8 mouse cellular contexts compared by ENCODE assay signal in the genomic region with DNA sequence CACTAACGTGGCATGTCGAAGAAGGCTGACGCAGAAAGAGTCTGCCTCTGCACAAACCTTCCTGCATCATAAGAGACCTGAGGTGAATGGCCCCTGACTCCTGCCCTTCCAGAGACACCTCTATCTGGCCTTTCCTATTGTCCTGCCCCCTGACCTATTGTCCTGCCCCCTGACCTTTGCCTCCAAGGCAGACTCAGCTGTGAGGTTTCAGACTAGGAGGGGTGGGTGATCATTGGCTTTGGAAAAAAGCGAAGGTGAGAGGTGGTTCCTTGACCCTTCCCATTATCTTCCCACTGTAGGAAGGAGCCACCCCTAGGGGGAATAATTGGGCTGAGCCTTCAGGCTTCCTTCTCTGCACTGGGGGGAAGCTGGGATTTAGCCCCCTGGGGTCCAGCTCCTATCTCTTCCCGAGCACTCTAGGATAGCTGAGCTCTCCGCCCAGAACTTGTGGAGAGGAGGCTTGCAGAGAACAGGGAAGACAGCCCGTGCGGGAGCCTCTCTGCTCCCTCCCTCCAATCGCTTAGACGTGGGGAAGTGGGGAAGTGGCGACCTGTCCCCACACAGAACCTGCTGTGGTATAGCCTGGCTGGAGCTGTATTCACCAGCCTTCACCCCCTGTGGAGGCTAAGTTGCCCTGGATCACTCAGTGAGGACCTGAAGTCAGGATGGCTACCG. TPM values are rescaled to one million over a fixed set of nuclear protein-coding genes. Genes with fewer than 3 reads are reported as not detected.
DNase-seq lines count a peak whose midpoint lies in the region; ATAC-seq and TF ChIP-seq lines count a peak whose summit lies in the region.

No protein-coding gene starts in this region.

- H3K36me3 ChIP-seq in hindbrain, embryonic 14.5 days (replicated peaks; ENCODE audit: control insufficient read depth, insufficient read depth) = no peaks in the 10 kb centered on the region
- H3K36me3 ChIP-seq in midbrain, embryonic 14.5 days (ENCODE audit: control insufficient read depth, insufficient read depth, low read length) = no peaks in the 10 kb centered on the region

- no peaks in the 10 kb centered on the region for H3K9me3 ChIP-seq in hindbrain, embryonic 14.5 days (ENCODE audit: control insufficient read depth, low read length)
- no peaks in the 10 kb centered on the region for H3K9me3 ChIP-seq in midbrain, embryonic 14.5 days (ENCODE audit: control insufficient read depth, low read length)

- H3K9ac ChIP-seq in hindbrain, embryonic 14.5 days = peak overlapping the region; percentile 69
- peak overlapping the region; percentile 46; the same call in 1 of the 2 replicates for H3K9ac ChIP-seq in midbrain, embryonic 14.5 days (replicated peaks; ENCODE audit: low read length)

- no peak overlapping the region for H3K27ac ChIP-seq in cortical plate, adult 2 months (ENCODE audit: insufficient read depth, low read length)
- peak overlapping the region; percentile 90 for H3K27ac ChIP-seq in hindbrain, embryonic 14.5 days
- no peak overlapping the region for H3K27ac ChIP-seq in midbrain, embryonic 14.5 days (replicated peaks; ENCODE audit: low read depth, low read length)

- H3K27me3 ChIP-seq in hindbrain, embryonic 14.5 days (ENCODE audit: control insufficient read depth, insufficient read depth, low read length) = no peaks in the 10 kb centered on the region
- H3K27me3 ChIP-seq in midbrain, embryonic 14.5 days (ENCODE audit: control insufficient read depth, insufficient read depth, low read length) = peaks cover 18% of the 10 kb centered on the region

- no peak for TF ChIP-seq POLR2A in cortical plate, adult 2 months (IDR thresholded peaks at IDR 0.05; ENCODE audit: extremely low read depth, insufficient read depth, low read length)

- 5% methylated on average over 12 of the region's 12 CpGs for WGBS in hindbrain, embryonic 14.5 days
- 6% methylated on average over 12 of the region's 12 CpGs for WGBS in midbrain, embryonic 14.5 days

- DNase-seq in kidney, adult 9 months = peak; percentile 35
- DNase-seq in kidney, adult 8-10 months = no peak
- no peak for DNase-seq in hindbrain, embryonic 14.5 days (ENCODE audit: low spot score)
- DNase-seq in midbrain, embryonic 14.5 days = peak; percentile 15
- DNase-seq in MN1 (ENCODE audit: low spot score) = no peak
- no peak for DNase-seq in urinary bladder, postnatal 36 days (ENCODE audit: low spot score in 2 of 2)
- no peak for DNase-seq in right cerebral cortex, postnatal 36 days (ENCODE audit: low spot score in 2 of 2)

- peaks cover 16% of the 10 kb centered on the region for H3K4me1 ChIP-seq in cortical plate, adult 2 months (ENCODE audit: control insufficient read depth, insufficient read depth, low read length)
- H3K4me1 ChIP-seq in hindbrain, embryonic 14.5 days (replicated peaks; ENCODE audit: control insufficient read depth, insufficient read depth, low read length) = peaks cover 81% of the 10 kb centered on the region
- peaks cover 80% of the 10 kb centered on the region for H3K4me1 ChIP-seq in midbrain, embryonic 14.5 days (ENCODE audit: control insufficient read depth, insufficient read depth, low read length)

- H3K4me3 ChIP-seq in cortical plate, adult 2 months (ENCODE audit: insufficient read depth, low read length) = peak overlapping the region; percentile 30
- H3K4me3 ChIP-seq in hindbrain, embryonic 14.5 days (replicated peaks; ENCODE audit: low read length) = peak overlapping the region; percentile 59
- H3K4me3 ChIP-seq in midbrain, embryonic 14.5 days (replicated peaks; ENCODE audit: low read depth, low read length) = peak overlapping the region; percentile 27; the same call in 1 of the 2 replicates

- TF ChIP-seq CTCF in cortical plate, adult 2 months (IDR thresholded peaks at IDR 0.05; ENCODE audit: extremely low read depth, insufficient read depth, low read length) = no peak

- no peak for ATAC-seq in hindbrain, embryonic 14.5 days (ENCODE audit: low FRiP score)
- no peak for ATAC-seq in midbrain, embryonic 14.5 days (ENCODE audit: low FRiP score, low TSS enrichment)

- peak overlapping the region; percentile 98 for H3K4me2 ChIP-seq in hindbrain, embryonic 14.5 days (replicated peaks)
- peak overlapping the region; percentile 86 for H3K4me2 ChIP-seq in midbrain, embryonic 14.5 days (ENCODE audit: low read length)

RNA-seq across cellular contexts. Expression of a gene that starts 20.3 kb away (rescaled TPM):
- polyA plus RNA-seq in cortical plate, adult 2 months (2012; rRNA removed) = 3.4 and 3.5 TPM in 2 replicates
- polyA plus RNA-seq in hindbrain, embryonic 14.5 days (2014; fragmentation: Nextera tagmentation; extraction: Ambion mirVana) = 0.60 and 1.4 TPM in 2 replicates
- 0.70 and 2.0 TPM in 2 replicates for polyA plus RNA-seq in midbrain, embryonic 14.5 days (2014; fragmentation: Nextera tagmentation; extraction: Ambion mirVana)

RNA-seq across cellular contexts. Expression of a gene that starts 34.9 kb away (rescaled TPM):
- polyA plus RNA-seq in cortical plate, adult 2 months (2012; rRNA removed) = 6.3 and 6.8 TPM in 2 replicates
- 18.4 and 18.7 TPM in 2 replicates for polyA plus RNA-seq in hindbrain, embryonic 14.5 days (2014; fragmentation: Nextera tagmentation; extraction: Ambion mirVana)
- 8.8 and 11.0 TPM in 2 replicates for polyA plus RNA-seq in midbrain, embryonic 14.5 days (2014; fragmentation: Nextera tagmentation; extraction: Ambion mirVana)

RNA-seq across cellular contexts. Expression of a gene that starts 55.0 kb away (rescaled TPM):
- polyA plus RNA-seq in cortical plate, adult 2 months (2012; rRNA removed) = 0.40 and 0.56 TPM in 2 replicates
- polyA plus RNA-seq in hindbrain, embryonic 14.5 days (2014; fragmentation: Nextera tagmentation; extraction: Ambion mirVana) = 4.3 and 5.2 TPM in 2 replicates
- polyA plus RNA-seq in midbrain, embryonic 14.5 days (2014; fragmentation: Nextera tagmentation; extraction: Ambion mirVana) = 2.5 and 5.6 TPM in 2 replicates

Comparison
In these comparisons a context has a peak if more than half of its experiments do, and no peak if none do; other contexts are left out.
1. DNase-seq: peak in kidney, adult 9 months (single experiment) and midbrain, embryonic 14.5 days (single experiment); none in kidney, adult 8-10 months (0 of 2), hindbrain, embryonic 14.5 days (single experiment), MN1 (single experiment), urinary bladder, postnatal 36 days (0 of 2) and right cerebral cortex, postnatal 36 days (0 of 2).
2. Peak in every context shown above with its lines, with median percentiles within 50 percentile points of each other: H3K4me3 ChIP-seq.